Mouse (Mus musculus) ovary, adult 18-20 months (tissue): ENCODE measurements at regions not wholly inside any gene's neighbourhood (a gene's known extent, or its start where the extent isn't known, plus 50 kb on each side); places are given as distances from the start of the nearest gene placed in this dataset.
A peak's percentile ranks its signal among the peaks of the same experiment; 100 is the strongest.

Experiments used
- DNase-seq: peaks from one replicate; pipeline ENCODE4 v3.0.0; 2022; ENCODE audit warnings: low spot score, mixed read lengths

DNA sequence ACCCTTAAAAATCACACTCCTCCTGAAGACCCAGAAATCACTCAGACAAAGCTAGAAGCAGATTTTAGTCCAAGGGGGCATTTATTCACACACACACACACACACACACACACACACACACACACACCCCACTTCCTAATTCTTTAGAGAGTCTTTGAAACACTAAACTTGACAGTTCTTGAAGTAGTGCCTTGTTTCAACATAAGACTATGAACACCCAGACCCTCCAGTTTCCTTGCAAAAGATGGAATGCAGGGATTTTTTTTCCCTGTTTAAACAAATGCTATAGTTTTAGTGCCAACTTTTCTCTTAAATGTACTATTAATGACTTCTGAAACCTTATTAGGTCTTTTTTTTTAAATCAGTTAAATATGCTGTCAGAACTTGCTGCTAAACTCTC, 279.2 kb upstream of the Fat1 start:
- DNase-seq = no peak

GRCm38 (mm10) chr8:44656470-44656869, 278.8 kb upstream of the Fat1 start:
- no peak for DNase-seq

DNA sequence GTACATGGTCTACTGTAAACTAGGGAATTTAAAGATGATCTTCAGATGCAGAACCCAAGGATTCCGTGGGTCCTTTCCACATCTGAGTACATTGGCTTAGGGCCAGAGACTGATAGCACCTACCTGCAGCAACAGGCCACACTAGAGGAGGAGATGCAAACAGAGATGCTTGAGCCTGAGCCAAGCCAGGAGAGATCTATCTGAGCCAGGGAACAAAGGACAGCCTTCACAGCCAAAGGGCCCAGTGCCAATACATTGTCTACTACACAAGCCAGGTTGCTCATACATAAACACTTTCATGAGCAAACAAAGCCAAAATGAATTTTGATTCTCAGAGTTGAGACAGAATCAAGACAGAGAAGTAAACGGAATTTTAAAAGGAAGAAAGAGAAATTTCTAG, 273.6 kb upstream of the Fat1 start:
- no peak for DNase-seq

DNA sequence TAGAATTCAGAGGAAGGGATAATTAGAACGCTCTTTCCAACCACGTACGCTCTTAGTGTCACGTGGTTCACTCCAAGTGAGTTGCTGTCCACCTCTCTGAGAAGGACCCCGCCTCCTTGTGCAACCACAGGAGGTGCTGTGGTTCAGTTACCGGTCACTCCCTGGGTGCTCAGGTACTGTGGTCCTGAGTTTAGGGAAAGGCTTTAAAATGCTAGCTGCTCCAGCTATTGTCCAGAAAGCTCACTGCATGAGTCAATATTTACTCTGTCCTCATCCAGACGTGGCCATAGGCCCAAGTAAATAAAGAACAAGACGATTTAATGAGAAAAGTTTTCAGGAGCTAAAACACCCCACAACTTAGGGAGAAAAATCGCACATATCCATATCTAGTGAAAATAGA, 248.1 kb upstream of the Fat1 start:
- no peak for DNase-seq

DNA sequence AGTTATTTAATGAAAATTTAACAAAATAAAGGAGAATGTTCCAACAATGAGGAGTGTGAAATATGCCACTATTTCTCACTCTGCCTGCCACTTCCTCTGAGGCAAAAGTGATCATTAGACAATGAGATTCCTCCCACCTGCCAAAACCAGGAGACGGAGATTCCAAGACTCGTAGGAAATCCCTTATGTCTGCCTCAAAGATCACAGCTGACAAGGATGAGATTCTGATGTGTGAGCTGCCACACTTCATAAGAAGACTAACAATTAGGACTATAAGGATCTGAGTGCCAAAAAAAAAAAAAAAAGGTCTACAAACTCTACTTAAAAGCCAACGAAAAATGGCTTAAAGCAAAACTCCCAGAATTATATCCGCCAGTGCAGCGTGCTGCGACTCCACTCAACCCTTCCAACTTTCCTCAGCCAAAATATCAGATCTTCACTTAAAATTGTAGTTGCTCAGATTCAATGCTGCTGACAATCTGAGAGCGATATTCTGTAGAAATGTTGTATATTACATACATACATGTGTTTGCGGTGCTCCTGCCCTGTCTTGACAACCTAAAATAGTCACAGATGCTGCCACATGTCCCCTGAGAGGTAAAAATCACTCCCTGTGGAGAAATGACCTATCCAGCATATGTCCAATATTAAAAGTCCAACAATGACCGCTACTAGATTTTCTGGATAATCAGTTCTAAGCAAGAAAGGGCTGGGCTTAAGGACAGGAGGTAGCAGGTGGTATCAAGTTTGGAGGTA, 245.2 kb upstream of the Fat1 start:
- DNase-seq = no peak

GRCm38 (mm10) chr8:44690593-44690950, 244.7 kb upstream of the Fat1 start:
- DNase-seq = no peak

DNA sequence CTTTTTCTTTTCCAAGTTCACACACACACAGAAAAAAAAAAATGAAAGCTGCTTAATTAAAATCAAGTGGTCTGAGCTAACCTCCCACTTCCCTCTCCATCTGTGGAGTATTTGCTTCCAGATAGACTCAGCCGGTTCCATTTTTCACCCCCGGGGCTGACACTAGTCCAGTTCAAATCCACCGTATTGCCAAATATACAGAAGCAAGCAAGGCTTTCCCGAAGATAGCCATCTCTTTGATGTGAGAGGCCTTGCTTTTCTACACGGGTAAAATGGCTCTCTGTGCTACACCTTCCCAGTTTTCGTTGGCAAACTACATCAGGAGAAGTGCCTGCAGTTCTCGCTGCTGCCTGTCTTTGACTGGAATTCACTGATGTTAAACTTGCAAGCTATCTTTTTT, 244.1 kb upstream of the Fat1 start:
- no peak for DNase-seq

DNA sequence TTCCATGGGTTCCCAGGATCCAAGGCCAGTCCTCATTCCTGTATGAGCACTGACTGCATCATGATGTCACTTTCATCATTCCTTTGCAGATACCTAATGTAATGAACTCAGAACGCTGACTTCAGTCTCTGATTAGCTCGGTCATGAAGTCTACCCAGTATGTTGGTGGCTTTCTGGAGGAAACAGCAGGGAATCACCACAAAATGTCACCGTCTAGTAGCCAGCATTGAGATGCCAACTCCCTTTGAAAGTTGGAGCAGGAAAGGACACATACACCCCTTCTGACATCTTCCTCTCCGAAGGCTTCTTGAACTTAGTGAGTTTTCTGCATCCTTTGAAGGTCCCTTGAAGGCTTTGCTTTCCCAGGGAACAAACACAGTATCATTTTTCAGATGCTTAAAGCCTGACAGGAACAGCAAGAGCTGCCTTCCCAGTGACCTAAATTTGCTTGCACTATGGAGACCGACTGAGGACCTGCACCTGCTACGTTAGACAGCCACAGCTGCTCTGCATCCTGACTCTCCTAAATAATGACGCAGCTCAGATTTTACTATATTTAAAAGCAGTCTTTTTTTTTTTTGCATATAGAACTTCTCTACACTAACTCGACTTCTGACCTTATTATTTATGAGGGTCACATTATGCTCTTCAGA, 243.1 kb upstream of the Fat1 start:
- no peak for DNase-seq

DNA sequence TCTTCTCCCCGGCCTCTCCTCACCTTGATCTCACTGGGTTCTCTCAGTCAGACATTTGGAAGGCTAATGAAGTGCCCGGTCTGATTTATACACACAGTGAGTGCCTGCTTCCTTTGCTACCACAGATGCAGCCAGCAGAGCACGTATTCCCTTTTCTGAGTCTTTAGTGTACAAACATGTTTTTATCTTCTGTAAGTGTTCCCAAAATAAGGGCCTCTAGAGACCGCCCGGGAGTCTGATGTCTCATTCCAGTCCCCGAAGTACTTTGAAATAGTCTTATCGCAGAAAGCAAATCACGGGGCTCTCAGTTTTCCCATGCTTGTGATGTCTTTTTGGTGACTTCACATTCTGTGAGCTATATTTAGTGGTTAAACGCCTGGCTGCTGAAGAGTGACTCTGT, 240.4 kb upstream of the Fat1 start:
- no peak for DNase-seq

DNA sequence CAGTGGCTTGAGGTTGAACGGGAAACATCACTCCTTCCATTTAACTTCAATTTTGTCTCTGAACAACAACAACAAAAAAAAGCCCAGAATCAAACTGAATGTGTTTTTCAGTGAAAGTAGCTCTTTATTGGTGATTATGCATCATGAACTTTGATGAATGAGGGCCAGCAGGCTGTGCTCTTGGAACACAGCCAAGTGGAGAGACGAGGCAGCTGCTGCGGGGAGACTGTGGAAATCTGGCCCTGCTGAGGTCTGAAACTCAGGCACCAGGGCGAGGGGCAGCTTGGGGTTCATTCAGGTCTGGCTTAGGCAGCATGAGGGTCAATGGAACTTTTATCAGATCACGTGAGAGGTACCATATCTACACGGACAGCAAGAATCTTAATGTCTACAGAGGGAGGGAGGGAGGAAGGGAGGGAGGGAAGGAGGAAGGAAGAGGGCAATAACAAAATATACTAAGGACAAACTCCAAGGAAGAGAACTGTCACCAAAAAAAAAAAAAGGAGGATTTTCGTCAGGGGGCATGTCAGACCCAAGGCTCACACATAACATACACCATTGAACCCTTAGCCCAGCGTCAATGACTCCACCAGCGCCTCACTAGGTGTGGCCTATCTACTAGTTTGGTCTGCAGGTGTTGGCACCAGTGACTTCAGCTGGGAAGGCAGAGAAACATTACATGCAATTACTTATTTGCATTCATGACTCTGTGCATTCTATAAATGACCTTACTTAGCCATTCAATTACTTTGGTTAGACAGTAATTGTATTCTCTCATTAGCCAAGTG, 239.0 kb upstream of the Fat1 start:
- DNase-seq = peak; percentile 4

DNA sequence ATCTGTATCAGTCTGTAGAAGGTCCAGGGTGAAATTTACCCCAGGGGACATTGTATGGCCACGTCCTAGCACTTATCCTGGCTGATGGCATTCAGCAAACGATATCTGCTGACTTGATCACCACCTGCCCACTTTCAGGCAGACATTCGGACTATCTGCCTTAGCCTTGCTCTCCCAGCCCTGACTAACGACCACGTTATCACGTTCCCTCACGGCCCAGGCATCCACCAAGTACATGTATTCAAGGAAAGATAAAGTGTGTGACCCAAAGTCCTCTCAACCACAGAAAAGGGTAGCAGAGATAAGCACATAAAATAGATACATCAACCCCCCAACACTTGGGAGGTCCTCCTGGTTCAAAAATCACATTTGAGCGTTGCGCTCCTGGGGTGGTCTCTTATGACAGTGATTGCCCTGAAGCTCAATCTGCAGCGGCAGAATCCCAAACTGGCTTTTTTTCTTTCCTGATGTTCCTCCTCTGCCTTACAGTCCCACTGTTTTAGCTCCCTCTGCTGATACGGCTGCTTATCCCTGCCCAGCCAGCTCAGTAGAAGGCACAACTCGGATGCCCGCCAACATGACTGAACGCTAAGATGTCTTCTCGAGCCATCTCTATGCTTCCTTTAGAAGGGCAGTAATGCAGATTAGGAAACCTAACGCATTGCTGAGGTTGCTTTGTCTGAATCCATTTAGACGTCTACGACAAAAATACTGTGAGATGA, 235.7 kb upstream of the Fat1 start:
- DNase-seq = no peak

- no peak for DNase-seq
These were observed 230.5 kb upstream of the Fat1 start for GRCm38 (mm10) chr8:44704595-44705265.

GRCm38 (mm10) chr8:44708659-44709170, 226.5 kb upstream of the Fat1 start:
- no peak for DNase-seq

DNA sequence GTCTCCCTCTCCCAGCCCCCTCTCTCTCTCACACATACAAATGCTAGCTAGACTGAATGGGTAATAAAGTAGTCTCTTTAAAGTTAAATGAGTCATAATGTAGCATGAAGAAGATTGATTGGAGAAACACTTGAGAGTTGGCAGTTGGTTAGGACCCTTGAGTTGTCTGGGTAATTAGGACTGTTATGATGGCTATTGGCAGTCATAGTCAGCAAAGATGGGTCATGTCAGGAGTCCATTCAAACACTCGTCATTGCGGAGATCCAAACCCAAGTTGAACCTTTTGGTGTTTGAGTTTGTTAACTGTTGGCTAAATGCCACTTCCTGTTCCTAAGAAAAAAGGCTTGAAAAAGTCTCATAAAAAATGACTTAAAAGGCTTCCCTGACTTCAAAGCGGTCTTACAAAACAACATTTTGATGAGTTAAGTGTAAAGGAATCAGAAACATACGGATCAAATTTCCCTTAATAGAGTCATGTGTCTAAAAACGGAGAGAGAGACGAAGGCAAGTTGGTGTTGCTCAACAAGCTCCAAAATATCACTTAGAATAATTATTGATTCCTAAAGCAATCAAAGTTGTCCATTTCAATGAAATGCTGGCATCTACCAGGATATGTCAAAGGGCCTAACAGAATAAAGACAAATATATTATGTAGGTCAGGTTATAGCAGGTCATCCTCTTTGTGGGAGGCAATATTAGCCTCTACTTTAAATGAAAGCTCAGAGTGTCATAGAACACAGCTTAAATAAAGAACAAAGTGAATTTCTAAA, 225.9 kb upstream of the Fat1 start:
- no peak for DNase-seq

DNA sequence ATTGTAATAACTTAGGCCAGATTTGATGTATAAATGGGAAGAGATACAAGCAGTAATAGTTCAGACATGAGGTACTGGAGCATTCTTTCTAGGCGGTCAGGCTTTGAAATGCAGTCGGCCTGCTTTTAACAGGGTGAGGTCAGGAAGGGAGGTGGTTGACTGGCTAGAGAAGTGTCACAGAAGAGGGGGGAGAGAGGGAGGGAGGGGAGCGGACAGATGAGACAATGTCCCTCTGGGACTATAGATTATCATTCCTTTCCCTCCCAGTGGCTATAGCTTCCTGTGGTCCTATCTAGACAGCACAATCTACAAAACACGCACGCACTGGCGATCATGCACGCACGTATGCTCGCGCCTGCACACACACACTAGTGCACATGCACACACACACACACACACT, 200.7 kb upstream of the Fat1 start:
- no peak for DNase-seq

- no peak for DNase-seq
These were observed 199.4 kb upstream of the Fat1 start for GRCm38 (mm10) chr8:44735801-44736200.

DNA sequence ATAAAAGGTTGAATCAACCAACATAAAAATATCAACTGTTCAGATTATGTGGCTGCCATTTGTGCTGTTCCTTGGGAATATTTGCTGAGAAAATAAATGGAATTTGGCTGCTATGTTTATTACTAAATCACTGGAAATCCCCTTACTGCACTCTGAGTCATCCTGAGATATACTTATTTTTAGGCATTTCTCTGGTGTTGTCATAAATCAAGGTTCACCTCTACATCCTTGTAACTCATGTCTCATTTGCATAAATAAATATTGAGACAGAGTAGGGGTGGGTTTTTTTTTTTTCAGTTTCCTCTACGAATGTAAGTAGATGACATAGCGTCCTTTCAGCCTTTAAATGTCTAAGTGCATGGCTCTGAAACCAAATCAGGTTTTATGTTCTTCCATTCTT, 191.9 kb upstream of the Fat1 start:
- DNase-seq = no peak

GRCm38 (mm10) chr8:44744991-44745658, 190.1 kb upstream of the Fat1 start:
- no peak for DNase-seq

DNA sequence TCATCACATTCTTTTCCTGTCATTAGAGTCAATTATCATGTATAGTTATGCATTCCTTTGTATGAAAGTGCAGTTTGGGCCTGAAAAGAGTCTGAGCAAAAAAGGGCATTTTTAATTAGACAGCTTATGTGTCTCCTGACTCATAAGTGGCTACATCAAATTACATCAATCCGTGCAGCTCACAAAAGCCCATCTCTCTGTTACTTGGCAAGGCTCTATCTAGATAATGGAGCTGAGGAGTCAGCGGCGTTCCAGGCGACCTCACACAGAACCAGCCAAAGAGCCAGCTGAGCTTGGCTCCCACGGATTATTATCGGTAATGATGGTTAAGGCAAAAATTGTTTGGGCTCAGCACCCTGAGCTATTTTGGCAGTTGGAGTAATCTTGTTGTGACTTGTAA, 176.5 kb upstream of the Fat1 start:
- peak; percentile 11 for DNase-seq

DNA sequence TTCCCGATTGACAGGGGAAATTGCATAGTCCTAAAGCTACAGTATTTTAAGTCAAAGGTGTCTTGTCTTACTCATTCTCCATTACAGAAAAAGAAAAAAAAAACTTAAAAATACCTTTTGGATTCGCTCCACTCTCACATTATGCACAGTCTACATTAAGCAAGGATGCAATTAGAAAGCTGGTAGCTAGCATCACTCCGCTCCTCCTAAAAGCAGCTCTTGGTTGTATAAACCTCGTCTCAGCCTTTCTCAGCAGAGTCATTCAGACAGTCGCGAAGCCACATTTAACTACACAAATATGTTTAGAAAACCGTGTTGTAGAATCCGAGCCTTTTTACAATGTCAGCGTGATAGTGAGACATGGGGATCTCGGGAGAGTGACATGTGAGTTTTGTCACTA, 172.5 kb upstream of the Fat1 start:
- no peak for DNase-seq
